Mouse (Mus musculus) adrenal gland, adult 8-10 months (tissue): Measurements from ENCODE around the gene Fubp3. TPM values are rescaled to one million over a fixed set of nuclear protein-coding genes. Genes with fewer than 3 reads are reported as not detected.
"Not testable (repeated sequence)": the region's sequence is repeated elsewhere in the genome, so short reads cannot be mapped to it uniquely, and the experiment has no call there.

Experiments
- DNase-seq: peaks from one replicate; pipeline ENCODE4 v3.0.0; 2022
- total RNA-seq, 4 experiments: library from RNA; stranded (reverse); gene quantifications; 2 replicates each; pipeline ENCODE4 v1.2.4; 2022

Fubp3 gene
- 10 to 100 TPM; 44.9 to 87.5 (median 62.4) TPM for total RNA-seq

- DNase-seq = peak; percentile 94
Observed at GRCm38 (mm10) chr2:31572051-31572914, at the start of gene Fubp3. Fubp3 (plus strand) TSS chr2:31572651.

DNA sequence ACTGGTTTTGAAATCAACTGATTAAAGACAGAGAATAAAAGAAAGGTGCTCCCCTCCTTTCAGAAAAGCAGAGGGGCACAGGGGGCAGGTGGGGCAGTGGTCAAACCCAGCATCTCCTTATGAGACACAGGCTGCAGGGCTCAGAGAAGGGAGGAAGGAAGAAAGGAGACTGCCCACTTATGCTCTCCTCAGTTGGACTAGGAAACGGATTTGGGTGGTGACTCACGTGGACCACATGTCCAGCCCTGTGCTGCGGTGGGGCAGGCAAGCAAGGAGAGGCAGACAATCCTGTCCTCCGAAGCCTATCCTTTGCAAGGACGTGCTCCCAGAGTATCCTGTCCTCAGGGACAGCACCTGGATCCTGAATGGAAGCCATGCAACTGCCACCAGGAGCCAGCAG is 47.8 kb upstream of the Fubp3 start:
- peak; percentile 69 for DNase-seq

DNA sequence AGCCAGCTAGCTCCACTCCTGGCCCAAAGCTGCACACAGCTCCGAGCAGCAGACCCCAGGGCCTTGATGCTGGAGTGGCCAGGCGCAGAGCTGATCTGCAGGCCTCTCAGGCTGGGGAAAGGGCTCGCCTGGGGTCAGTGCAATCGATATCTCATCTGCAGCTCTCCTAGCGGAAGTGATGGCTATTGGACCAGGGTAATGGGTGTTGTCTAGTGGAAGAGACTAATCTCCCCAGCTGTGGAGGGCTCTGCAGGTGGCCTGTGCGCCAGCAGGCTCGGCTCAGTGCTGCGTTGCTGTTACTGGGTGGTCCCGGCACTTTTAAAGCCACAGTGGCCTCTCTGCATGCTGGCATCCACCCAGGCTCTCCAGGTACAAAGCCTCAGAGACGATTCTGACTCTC is 46.7 kb upstream of the Fubp3 start:
- DNase-seq = no peak

DNA sequence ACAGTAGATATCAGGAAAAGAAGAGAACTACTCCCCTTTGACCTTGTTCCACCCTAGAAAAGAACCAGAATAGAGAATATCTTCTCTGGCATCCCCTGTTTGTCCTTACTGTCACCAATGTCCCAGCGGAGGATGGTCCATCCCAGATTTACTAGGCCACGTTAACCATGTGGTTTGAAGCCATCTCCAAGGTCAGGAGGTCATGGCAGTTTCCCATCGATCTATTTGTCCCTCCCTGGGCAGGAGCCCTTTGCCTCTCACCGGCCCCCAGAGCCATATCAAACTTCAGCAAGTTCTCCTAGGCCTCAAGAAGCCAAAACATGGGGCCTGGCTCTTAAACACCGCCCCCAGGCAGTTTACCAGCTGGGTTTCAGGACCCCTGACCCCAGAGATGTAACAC is 42.2 kb upstream of the Fubp3 start:
- DNase-seq = no peak

DNA sequence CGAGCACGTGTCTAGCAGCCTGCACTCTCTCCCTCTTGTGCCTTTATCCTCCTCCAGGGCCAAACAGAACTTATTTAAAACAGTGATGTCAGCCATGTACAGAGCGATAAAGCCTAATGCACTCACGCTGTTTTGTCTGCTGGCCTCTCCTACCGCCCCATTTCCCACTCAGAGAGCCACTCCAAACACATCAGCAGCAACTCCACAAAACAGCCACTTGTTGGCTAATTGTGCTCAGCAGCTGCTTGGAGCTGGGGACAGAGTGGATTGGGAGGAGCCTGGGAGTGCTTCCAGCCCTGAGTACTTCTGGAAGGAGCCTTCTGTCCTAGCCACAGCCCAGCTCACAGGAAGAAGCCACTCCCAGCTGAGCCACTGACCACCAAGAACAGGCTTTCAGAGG is 35.4 kb upstream of the Fubp3 start:
- DNase-seq = no peak

GRCm38 (mm10) chr2:31538745-31539144 is 33.7 kb upstream of the Fubp3 start:
- DNase-seq = no peak

- DNase-seq = no peak
Observed at GRCm38 (mm10) chr2:31541581-31541980, 30.9 kb upstream of the Fubp3 start.

- no peak for DNase-seq
Observed at GRCm38 (mm10) chr2:31547726-31548125, 24.7 kb upstream of the Fubp3 start.

DNA sequence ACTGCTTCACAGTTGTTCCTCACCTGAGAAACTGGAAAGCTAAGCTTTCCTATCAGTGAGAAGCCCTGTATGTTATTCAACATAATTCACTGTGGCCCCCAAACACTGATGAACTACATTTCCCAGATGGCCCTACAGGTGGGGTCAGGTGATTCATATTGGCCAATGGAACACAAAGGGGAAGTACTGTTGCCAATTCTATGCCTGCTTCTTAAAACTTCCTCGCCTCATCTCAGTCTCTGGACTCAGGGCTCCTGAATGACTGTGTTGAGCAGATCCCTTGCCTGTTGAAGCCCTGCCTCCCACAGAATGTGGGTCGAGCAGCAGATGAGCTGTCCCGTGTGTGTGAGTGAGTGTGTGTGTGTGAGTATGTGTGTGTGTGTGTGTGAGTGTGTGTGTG is 21.9 kb upstream of the Fubp3 start:
- DNase-seq = no peak

DNA sequence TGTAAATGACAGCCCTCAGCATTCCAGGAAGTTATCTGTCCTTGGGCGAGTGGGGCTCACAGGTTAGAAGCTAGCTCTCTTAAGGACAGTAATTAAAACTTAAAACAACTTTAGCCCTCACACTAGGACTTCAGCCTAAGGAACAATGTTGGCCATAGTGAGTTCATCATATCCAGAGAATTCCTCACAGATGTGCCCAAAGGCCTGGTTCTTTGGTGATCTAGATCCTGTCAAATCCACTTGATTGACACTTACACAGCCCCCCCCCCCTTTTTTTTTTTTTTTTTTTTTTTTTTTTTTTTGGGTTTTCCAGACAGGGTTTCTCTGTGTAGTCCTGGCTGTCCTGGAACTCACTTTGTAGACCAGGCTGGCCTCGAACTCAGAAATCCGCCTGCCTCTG is 21.1 kb upstream of the Fubp3 start:
- not testable (repeated sequence) for DNase-seq

DNA sequence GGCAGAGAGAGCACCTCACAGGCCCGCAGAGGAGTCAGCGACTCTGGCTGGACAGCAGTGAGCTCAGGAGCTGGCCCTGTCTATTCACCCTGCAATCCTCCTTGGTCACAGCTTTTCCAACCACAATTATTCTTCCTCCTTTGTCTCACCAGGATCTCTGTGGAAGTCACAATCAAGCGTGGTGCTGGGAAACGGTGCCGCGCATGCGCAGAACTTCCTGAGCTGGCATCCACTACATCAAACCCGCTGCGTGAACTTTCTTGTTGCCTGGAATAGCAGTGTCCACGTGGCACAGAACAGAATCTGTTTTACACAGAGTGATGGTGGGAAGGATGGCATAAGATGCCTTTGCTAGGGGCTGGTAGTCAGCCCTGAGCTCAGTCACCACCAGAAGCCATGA is 20.5 kb upstream of the Fubp3 start:
- no peak for DNase-seq

GRCm38 (mm10) chr2:31554619-31555018 is 17.8 kb upstream of the Fubp3 start:
- no peak for DNase-seq

DNA sequence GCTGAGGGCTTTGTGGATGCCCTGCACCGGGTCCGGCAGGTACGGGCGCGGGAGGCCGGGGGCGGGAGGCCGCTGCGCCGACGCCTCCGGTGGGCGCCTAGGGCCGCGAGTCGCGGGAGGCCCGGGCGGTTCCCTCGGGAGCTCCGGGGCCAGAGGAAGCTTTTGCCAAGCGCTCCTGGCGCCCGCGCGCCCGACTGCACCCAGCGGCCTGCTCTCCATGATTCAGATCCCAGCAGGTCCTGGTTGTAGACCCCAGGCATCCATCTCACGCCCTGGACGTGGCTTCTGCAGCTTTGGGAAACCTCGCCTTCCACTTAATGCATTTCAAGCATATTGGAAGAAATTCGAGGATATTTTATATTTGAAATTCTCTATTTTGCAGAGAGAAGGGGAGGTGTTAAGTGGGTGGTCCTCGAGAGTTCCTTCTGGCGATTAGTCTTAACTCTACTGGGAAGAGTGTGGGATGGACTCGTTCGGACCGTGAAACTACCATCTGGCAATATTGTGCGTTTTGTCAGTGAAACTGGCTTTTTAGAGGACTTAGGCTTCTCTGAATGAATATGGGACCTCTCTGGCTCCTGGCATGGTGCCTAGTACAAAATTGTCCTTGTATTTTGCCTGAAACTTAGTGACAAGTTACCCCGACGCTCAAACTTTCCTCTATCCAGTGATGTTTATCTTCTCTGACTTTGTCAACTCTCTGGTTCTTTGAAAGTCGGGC is 624 bp downstream of the Fubp3 start:
- DNase-seq = no peak

- DNase-seq = no peak
Observed at GRCm38 (mm10) chr2:31581617-31582016, 9.2 kb downstream of the Fubp3 start.

- no peak for DNase-seq
Observed at GRCm38 (mm10) chr2:31591799-31592484, 19.5 kb downstream of the Fubp3 start.

DNA sequence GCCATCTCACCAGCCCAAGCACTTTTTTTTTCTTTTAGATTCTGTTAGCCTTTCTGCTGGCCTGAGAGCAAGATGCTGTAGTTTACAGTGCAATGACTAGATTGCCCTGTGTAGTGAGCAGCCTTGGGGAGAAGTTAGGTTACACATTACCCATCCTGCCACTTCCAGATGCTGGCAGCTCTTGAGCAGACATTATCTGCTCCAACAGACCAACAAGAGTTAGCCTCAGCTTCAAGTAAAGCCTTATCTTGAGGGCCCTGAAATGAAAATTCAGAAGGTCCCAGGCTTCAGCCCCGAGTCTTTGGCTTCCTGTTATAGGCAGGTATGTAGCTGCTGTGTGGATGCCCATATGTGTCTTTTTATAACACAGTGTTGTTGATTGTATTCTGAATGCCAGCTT is 35.1 kb downstream of the Fubp3 start:
- DNase-seq = no peak

DNA sequence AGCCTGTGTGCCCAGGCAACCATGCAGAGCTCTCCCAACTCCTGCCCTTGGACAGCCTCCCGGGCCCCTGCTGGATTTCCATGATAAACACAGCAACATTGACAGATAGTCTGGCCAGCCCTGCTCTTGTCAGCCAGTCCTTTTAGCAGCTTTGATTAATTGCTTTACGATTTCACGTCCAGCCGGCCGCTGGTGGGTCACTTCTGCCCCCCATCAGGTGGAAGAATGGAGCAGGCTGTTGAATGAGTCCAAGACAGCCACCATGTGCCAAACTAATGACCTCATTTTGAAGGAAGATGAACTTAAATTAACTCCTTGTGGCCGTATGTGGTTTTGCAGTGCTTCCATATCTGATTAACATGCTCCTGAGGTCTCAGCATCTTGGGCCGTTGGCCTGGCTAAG is 37.4 kb downstream of the Fubp3 start:
- no peak for DNase-seq

DNA sequence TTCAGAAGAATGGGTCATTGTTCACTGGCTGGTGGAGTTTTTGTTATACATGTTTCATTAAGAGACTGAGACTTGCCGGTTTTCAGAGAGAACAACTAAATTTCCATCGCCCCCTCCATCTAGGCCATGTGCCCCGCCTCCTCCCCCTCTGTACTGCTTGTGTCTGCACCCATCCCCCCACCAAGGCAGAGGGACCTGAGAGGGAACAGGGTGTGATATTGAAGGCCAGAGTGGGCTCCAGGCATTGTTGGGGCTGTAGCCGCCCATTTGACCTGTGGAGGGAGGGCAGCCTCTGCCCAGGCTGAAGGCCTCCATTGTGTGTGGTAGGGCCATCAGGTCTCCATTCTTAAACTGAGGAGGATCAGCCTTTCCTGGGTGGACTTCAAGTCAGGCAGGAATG is 38.5 kb downstream of the Fubp3 start:
- no peak for DNase-seq

DNA sequence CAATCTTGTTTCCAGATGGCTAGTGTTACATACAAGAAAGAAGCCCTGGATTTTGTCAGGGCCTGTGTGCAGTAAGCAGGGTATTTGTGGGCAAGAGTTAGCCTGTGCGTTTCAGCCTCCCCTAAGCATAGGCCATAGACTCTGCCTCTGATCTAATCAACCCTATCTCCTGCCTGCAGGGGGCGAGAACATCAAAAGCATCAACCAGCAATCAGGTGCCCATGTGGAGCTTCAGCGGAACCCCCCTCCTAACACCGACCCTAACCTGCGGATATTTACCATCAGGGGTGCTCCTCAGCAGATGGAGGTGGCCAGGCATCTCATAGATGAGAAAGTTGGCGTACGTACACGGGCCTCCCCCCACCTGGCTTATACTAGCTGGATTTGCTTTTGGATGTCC is 38.9 kb downstream of the Fubp3 start:
- DNase-seq = no peak

- DNase-seq = no peak
Observed at GRCm38 (mm10) chr2:31612627-31613026, 40.2 kb downstream of the Fubp3 start.

GRCm38 (mm10) chr2:31613781-31614180 is 41.3 kb downstream of the Fubp3 start:
- DNase-seq = no peak

- DNase-seq = no peak
Observed at GRCm38 (mm10) chr2:31618484-31619161, 46.2 kb downstream of the Fubp3 start.

DNA sequence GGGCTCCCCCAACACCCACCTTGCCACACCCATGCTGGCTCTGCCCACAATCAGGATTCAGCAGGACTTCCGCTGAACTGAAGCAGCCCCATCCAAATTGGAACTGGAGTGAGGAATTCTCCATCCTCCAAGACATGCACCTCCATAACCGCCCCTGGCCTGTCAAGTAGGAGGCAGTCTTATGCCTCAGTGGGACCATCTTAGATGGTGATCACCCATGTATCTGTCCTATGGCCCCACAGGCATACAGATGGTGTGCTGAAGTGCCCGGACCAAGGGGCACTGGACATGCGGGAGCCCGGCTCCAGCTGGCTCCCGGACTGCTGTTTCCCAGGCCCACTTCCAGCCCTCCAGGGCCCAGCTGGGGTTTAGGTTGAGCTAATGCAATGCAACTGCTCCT is 46.8 kb downstream of the Fubp3 start:
- DNase-seq = no peak
